Mouse (Mus musculus): ENCODE results near the gene Crebzf. TPM values are rescaled to one million over a fixed set of nuclear protein-coding genes. Genes with fewer than 3 reads are reported as not detected.
A peak's percentile ranks its signal among the peaks of the same experiment; 100 is the strongest.

Gene Crebzf
- total and polyA plus RNA-seq, 3 experiments: 51.8 to 102 (median 74.0) TPM

GRCm38 (mm10) chr7:90456149-90456844 lies 13.8 kb downstream of the Crebzf start:
- Histone ChIP-seq H3K79me2 (replicated peaks; ENCODE audit: control insufficient read depth, extremely low read depth, insufficient read depth, poor library complexity, severe bottlenecking) (peaks cover 19% of the 10 kb centered on the region), H3K9me3 (replicated peaks; ENCODE audit: low read length) (no peaks in the 10 kb centered on the region), H3K4me2 (ENCODE audit: insufficient read depth, low read depth, poor library complexity, severe bottlenecking) (peak overlapping the region; percentile 79), H3K4me1 (ENCODE audit: control insufficient read depth in 1 of 2, insufficient read depth in 2 of 2) (peaks cover 0 to 7% of the 10 kb centered on the region in 2 experiments; a peak in 2 of 4 replicates), H3K9ac (ENCODE audit: insufficient read depth, low read depth) (peak overlapping the region; percentile 79), H3K27me3 (replicated peaks) (no peaks in the 10 kb centered on the region), H3K27ac (ENCODE audit: insufficient read depth, low read depth) (peak overlapping the region; percentile 66), H3K36me3 (replicated peaks in 1 of 2; ENCODE audit: control insufficient read depth in 1 of 2, insufficient read depth in 1 of 2, low read length in 1 of 2) (peaks cover 12 to 32% of the 10 kb centered on the region in 2 experiments), H3K4me3 (replicated peaks in 1 of 3; ENCODE audit: low read depth in 2 of 3, low read length in 2 of 3, poor library complexity in 1 of 3) (peak overlapping the region; percentile 60 to 96 (median 64))
- TF ChIP-seq HCFC1 (IDR thresholded peaks at IDR 0.05; ENCODE audit: low read depth, low read length) (no peak), MAFK (IDR thresholded peaks at IDR 0.05; ENCODE audit: insufficient replicate concordance, low read length) (peak; percentile 75), POLR2AphosphoS2 (IDR thresholded peaks at IDR 0.05; ENCODE audit: low read depth, low read length) (peak; percentile 47; the same call in 1 of the 2 replicates), ETS1 (conservative IDR thresholded peaks at IDR 0.05; ENCODE audit: low read depth, low read length) (no peak; the same call in 1 of the 2 replicates)
- in situ Hi-C loops (cut with MboI; ENCODE audit: low pct_ligation_motif_present, low pct_unique_long_range_greater_than_20kb, low sequenced_read_pairs): no loop called here
- dilution Hi-C loops (cut with MboI; ENCODE audit: extremely low pct_ligation_motif_present, extremely low pct_unique_long_range_greater_than_20kb, low sequenced_read_pairs): no loop called here
- no peak for DNase-seq (ENCODE audit: extremely low read depth)

DNA sequence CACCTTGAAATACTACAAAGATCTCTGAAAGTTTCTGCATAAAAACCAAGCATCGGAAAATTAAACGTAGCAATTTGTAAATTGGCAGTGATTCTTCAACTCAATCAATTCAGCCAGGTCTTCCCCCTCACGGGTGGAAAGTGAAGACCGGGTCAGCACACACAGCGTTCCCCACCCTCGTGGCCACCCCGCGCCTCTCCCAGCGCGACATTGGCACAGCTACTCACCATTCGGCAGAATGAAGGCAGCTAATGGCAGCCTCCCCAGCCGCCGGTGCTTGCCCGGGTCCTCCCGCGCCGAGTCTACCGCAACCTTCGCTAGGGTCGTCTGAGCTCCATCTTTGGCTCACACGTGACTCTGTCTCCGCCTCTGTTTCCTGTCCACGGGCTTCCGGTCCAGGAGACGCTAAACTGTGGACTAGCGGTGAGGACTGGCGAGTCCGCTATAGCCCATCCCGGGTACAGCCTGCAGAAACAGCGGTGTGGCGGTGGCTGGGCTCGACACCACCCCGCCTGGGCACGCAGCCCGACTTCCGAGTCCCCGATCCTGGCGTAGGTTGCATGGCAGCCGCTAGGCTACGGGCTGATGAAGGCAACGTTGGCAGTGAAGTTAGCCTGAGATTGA lies 14.4 kb downstream of the Crebzf start, which contains the start of gene Tmem126a:
Gene Tmem126a (minus strand): TSS at position 385 of the 624 bp plus-strand sequence.
- peaks cover 8 to 25% of the 10 kb centered on the region in 2 experiments for H3K36me3 ChIP-seq (replicated peaks in 1 of 2; ENCODE audit: control insufficient read depth in 1 of 2, insufficient read depth in 1 of 2, low read length in 1 of 2)
- DNase-seq (ENCODE audit: extremely low read depth): peak; percentile 90
- peaks cover 14% of the 10 kb centered on the region for H3K79me2 ChIP-seq (replicated peaks; ENCODE audit: control insufficient read depth, extremely low read depth, insufficient read depth, poor library complexity, severe bottlenecking)
- peak within 1 kb of the TSS; percentile 79 for H3K4me2 ChIP-seq (ENCODE audit: insufficient read depth, low read depth, poor library complexity, severe bottlenecking)
- H3K9me3 ChIP-seq (replicated peaks; ENCODE audit: low read length): no peaks in the 10 kb centered on the region
- in situ Hi-C loops (cut with MboI; ENCODE audit: low pct_ligation_motif_present, low pct_unique_long_range_greater_than_20kb, low sequenced_read_pairs): no loop called here
- peak within 1 kb of the TSS; percentile 79 for H3K9ac ChIP-seq (ENCODE audit: insufficient read depth, low read depth)
- no peaks in the 10 kb centered on the region for H3K27me3 ChIP-seq (replicated peaks)
- H3K4me1 ChIP-seq (ENCODE audit: control insufficient read depth in 1 of 2, insufficient read depth in 2 of 2): peaks cover 0 to 7% of the 10 kb centered on the region in 2 experiments; a peak in 2 of 4 replicates
- H3K4me3 ChIP-seq (replicated peaks in 1 of 3; ENCODE audit: low read depth in 2 of 3, low read length in 2 of 3, poor library complexity in 1 of 3): peak within 1 kb of the TSS; percentile 60 to 96 (median 64)
- dilution Hi-C loops (cut with MboI; ENCODE audit: extremely low pct_ligation_motif_present, extremely low pct_unique_long_range_greater_than_20kb, low sequenced_read_pairs): no loop called here
- peak within 1 kb of the TSS; percentile 93 for H3K27ac ChIP-seq (ENCODE audit: insufficient read depth, low read depth)
- no peak for TF ChIP-seq GABPA (IDR thresholded peaks at IDR 0.05; ENCODE audit: insufficient replicate concordance, low read depth, low read length)
- TF ChIP-seq HCFC1 (IDR thresholded peaks at IDR 0.05; ENCODE audit: low read depth, low read length): peak; percentile 76
- TF ChIP-seq CHD2 (IDR thresholded peaks at IDR 0.05; ENCODE audit: low read length): peak; percentile 54; the same call in 1 of the 2 replicates
- no peak for TF ChIP-seq MAFK (IDR thresholded peaks at IDR 0.05; ENCODE audit: insufficient replicate concordance, low read length)
- peak; percentile 68 for TF ChIP-seq MEF2A (IDR thresholded peaks at IDR 0.05; ENCODE audit: borderline replicate concordance, low read depth, low read length)
- TF ChIP-seq NELFE (IDR thresholded peaks at IDR 0.05; ENCODE audit: low read depth, low read length): peak; percentile 94
- TF ChIP-seq JUND (conservative IDR thresholded peaks at IDR 0.05; ENCODE audit: low read depth, low read length): no peak
- peak; percentile 97 for TF ChIP-seq POLR2A (IDR thresholded peaks at IDR 0.05; ENCODE audit: low read depth, low read length)
- peak; percentile 81 for TF ChIP-seq USF2 (conservative IDR thresholded peaks at IDR 0.05; ENCODE audit: low read depth, low read length)
- TF ChIP-seq E2F4 (IDR thresholded peaks at IDR 0.05; ENCODE audit: insufficient replicate concordance, low read depth, low read length): no peak
- peak; percentile 88; the same call in 1 of the 2 replicates for TF ChIP-seq UBTF (IDR thresholded peaks at IDR 0.05; ENCODE audit: low read depth, low read length)
- TF ChIP-seq IRF4 (IDR thresholded peaks at IDR 0.05; ENCODE audit: low read depth, low read length): peak; percentile 71
- TF ChIP-seq ZC3H11A (IDR thresholded peaks at IDR 0.05; ENCODE audit: low read depth, low read length): no peak
- peak; percentile 95 for TF ChIP-seq BHLHE40 (IDR thresholded peaks at IDR 0.05; ENCODE audit: low read depth, low read length)
- peak; percentile 88 for TF ChIP-seq USF1 (IDR thresholded peaks at IDR 0.05; ENCODE audit: low read depth, low read length)
- no peak for TF ChIP-seq EP300 (IDR thresholded peaks at IDR 0.05; ENCODE audit: low read length)
- TF ChIP-seq CHD1 (IDR thresholded peaks at IDR 0.05; ENCODE audit: low read depth, low read length): peak; percentile 90
- TF ChIP-seq MAZ (IDR thresholded peaks at IDR 0.05; ENCODE audit: low read depth, low read length): peak; percentile 61
- peak; percentile 51; the same call in 1 of the 2 replicates for TF ChIP-seq MYC (IDR thresholded peaks at IDR 0.05; ENCODE audit: low read depth, low read length)
- peak; percentile 92 for TF ChIP-seq MAX (IDR thresholded peaks at IDR 0.05; ENCODE audit: low read length)
- TF ChIP-seq JUN (IDR thresholded peaks at IDR 0.05; ENCODE audit: insufficient read depth, low read depth, low read length): no peak
- peak; percentile 90 for TF ChIP-seq TCF12 (IDR thresholded peaks at IDR 0.05; ENCODE audit: low read depth, low read length)
- peak; percentile 89 for TF ChIP-seq POLR2AphosphoS2 (IDR thresholded peaks at IDR 0.05; ENCODE audit: low read depth, low read length)
- TF ChIP-seq RCOR1 (conservative IDR thresholded peaks at IDR 0.05; ENCODE audit: low read depth, low read length): peak; percentile 18; the same call in 1 of the 2 replicates
- TF ChIP-seq NRF1 (IDR thresholded peaks at IDR 0.05; ENCODE audit: low read depth, low read length): peak; percentile 46
- peak; percentile 61; the same call in 1 of the 2 replicates for TF ChIP-seq TBP (conservative IDR thresholded peaks at IDR 0.05; ENCODE audit: low read depth, low read length)
- peak; percentile 91 for TF ChIP-seq ZMIZ1 (IDR thresholded peaks at IDR 0.05; ENCODE audit: low read depth, low read length)
- TF ChIP-seq MXI1 (IDR thresholded peaks at IDR 0.05; ENCODE audit: low read depth, low read length): peak; percentile 79
